Mouse (Mus musculus): ENCODE data around the gene Prmt2.

DNA sequence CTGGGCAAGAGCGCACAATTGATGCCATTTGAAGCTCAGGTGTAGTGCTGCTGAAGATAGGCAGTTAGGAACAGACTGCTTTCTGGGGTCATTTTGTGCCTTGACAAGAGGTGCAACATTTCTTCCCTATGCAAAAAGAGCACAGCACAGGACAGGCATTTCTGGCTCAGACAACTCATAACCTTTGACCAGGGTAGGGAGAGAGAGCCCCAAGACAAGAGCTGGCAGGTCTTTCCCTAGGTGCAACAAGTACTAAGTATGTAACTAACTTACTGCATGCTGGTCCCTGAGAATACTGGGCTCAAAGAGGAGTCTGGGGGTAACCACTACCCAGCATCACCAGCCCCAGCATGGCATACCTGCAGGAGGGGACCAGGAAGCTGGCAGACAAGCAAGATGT is 15.4 kb upstream of the Prmt2 start:
- TF ChIP-seq POLR2A (IDR thresholded peaks at IDR 0.05; ENCODE audit: borderline replicate concordance, control insufficient read depth, low read depth, low read length), result no peak
- TF ChIP-seq CTCF (IDR thresholded peaks at IDR 0.05; ENCODE audit: control insufficient read depth, insufficient read depth, low read length), result no peak
